Mouse (Mus musculus): Measurements from ENCODE around the gene Eif4e2. TPM values are rescaled to one million over a fixed set of nuclear protein-coding genes. Genes with fewer than 3 reads are reported as not detected.

The Eif4e2 gene
- polyA plus RNA-seq (2015; fragmentation: Nextera tagmentation; extraction: Ambion mirVana): 69.4 and 73.3 TPM in 2 replicates

DNA sequence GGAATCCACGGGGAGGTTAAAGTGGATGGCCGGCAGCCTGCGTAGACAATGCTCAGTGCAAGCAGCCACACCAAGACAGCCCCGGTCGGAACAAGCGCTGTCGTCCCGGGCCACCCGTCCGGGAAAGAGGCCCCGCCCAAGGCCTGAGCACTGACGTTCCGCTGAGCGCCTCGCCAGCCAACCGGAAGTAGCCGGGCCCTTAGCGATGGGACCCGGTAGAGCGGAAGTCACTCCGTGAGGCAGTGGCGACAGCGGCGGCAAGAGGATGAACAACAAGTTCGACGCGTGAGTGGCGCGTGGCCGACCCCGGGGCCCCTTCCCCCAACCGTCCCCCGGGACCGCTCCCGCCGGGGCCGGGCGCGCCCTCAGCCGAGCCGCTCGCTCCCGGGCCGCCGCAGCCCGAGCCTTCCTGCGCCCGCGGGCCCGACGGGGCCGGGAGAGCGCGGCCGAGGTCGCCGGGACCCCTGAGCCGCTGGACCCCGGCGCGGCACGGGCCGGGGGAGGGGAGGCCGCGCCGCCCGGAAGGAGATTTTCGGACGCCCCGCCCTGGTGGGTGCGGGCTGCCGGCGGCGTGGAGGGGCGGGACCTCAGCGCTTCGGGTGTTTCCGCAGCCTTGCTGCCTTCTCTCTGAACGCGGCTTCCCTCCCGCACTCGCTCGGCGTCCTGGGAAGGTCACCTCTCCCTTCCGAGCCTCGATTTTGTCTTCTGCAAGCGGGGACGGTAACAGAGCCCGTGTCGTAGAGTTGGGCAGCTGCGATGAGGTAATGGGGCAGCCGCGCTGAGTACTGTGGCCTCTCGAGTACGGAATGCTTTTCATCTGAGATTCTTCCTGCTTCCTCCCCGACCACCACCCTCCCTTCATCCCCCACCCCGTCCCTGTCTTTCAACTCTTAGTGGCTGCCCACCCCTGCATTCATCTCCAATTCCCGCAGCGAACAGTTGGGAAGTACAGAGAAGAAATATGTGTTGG, at the start of gene Eif4e2:
Gene Eif4e2 (plus strand): TSS at position 180 of the 970 bp plus-strand sequence.
- WGBS (ENCODE audit: insufficient replicate concordance): under 1% methylated on average over 99 of the region's 99 CpGs
- Histone ChIP-seq H3K27me3 (peaks cover 2% of the 10 kb centered on the region; the same call in 1 of the 2 replicates), H3K9ac (peak within 1 kb of the TSS; percentile 100), H3K4me1 (replicated peaks) (peaks cover 46% of the 10 kb centered on the region), H3K36me3 (replicated peaks) (peaks cover 9% of the 10 kb centered on the region), H3K4me3 (replicated peaks) (peak within 1 kb of the TSS; percentile 99), H3K27ac (replicated peaks) (peak within 1 kb of the TSS; percentile 99), H3K9me3 (replicated peaks) (no peaks in the 10 kb centered on the region), H3K4me2 (peak within 1 kb of the TSS; percentile 87)
- ATAC-seq (ENCODE audit: insufficient read depth): peak; percentile 97

DNA sequence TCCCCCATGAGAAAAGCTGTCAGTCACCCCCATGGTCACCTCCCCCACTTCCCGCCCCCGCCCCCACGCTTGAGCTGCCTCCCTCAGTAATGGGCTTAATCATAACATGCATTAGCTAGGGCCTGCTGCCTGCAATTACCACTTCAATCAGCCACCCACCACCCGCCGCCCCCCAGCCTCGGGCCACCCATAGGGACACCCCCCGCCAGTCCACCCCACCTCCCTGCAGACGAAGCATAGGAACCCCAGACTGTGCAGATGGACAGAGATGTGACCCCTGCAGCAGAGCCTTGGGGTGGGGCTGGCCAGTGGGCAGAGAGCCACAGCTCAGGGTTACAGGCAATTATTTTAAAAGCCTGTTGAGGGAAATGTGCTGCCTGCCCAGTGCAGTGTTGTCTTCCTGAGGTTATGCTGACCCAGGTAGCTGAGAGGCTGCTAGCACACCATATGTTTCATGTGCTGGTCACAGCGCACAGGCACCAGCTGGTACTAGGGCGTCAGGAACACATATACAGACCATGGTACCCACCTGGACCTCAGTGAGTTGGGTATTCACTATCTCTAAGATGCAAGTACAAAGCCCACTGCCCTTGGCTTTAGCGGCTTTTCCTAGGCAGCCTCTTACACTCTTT, 49.4 kb upstream of the Eif4e2 start:
- 23% methylated on average over 11 of the region's 11 CpGs for WGBS (ENCODE audit: insufficient replicate concordance)
- Histone ChIP-seq H3K36me3 (replicated peaks) (no peaks in the 10 kb centered on the region), H3K4me3 (replicated peaks) (no peak overlapping the region), H3K27me3 (peaks cover 63% of the 10 kb centered on the region), H3K27ac (replicated peaks) (no peak overlapping the region), H3K4me2 (no peak overlapping the region), H3K4me1 (replicated peaks) (no peaks in the 10 kb centered on the region), H3K9me3 (replicated peaks) (no peaks in the 10 kb centered on the region), H3K9ac (no peak overlapping the region)
- ATAC-seq (ENCODE audit: insufficient read depth): no peak

DNA sequence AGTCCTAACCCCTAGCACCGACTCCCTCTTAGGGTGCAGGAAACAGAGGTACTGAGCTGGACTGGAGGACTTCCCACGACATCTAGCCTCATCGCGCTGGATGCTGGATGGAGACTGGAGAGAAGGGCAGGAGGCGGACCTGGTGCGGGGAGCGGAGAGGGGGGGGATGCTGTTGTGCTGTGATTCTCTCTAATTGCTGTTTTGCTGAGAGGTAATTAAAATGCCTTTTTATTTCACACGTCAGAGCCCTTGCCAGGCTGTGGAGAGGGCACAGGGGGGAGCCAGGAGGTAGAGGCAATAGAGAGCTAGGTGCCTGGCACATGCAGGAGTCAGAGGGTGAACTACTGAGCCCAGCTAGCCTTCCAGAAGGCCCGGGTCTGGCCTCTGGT, 48.9 kb upstream of the Eif4e2 start:
- H3K27me3 ChIP-seq: peaks cover 68% of the 10 kb centered on the region
- H3K36me3 ChIP-seq (replicated peaks): no peaks in the 10 kb centered on the region
- no peak overlapping the region for H3K9ac ChIP-seq
- H3K4me3 ChIP-seq (replicated peaks): no peak overlapping the region
- H3K4me1 ChIP-seq (replicated peaks): no peaks in the 10 kb centered on the region
- no peaks in the 10 kb centered on the region for H3K9me3 ChIP-seq (replicated peaks)
- no peak overlapping the region for H3K4me2 ChIP-seq
- ATAC-seq (ENCODE audit: insufficient read depth): no peak
- no peak overlapping the region for H3K27ac ChIP-seq (replicated peaks)
- WGBS (ENCODE audit: insufficient replicate concordance): 41% methylated on average over 9 of the region's 9 CpGs

DNA sequence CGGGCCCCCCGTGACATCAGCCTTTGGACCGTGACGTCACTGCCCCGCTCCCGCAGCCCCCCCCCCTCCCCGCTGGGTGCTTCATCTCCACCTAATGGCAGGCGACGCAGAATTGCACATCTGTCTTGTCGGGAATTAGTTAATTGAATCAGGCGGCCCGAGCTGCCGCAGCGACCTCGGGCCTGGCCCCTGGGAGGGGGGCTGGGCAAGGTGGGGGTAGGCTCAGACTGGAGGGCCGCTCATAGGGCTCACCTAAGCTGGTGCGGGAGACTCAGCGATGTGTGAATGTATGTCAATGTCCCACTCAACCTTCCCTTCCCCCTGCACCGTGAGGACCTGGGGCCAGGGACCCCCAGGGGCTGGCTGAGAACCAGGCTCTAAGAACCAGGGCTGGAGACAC, 43.3 kb upstream of the Eif4e2 start:
- Histone ChIP-seq H3K4me1 (replicated peaks) (peaks cover 4% of the 10 kb centered on the region; the same call in 1 of the 2 replicates), H3K4me3 (replicated peaks) (no peak overlapping the region), H3K27me3 (peaks cover 69% of the 10 kb centered on the region), H3K27ac (replicated peaks) (no peak overlapping the region), H3K36me3 (replicated peaks) (no peaks in the 10 kb centered on the region), H3K9ac (no peak overlapping the region), H3K9me3 (replicated peaks) (no peaks in the 10 kb centered on the region), H3K4me2 (no peak overlapping the region)
- 20% methylated on average over 19 of the region's 19 CpGs for WGBS (ENCODE audit: insufficient replicate concordance)
- no peak for ATAC-seq (ENCODE audit: insufficient read depth)

DNA sequence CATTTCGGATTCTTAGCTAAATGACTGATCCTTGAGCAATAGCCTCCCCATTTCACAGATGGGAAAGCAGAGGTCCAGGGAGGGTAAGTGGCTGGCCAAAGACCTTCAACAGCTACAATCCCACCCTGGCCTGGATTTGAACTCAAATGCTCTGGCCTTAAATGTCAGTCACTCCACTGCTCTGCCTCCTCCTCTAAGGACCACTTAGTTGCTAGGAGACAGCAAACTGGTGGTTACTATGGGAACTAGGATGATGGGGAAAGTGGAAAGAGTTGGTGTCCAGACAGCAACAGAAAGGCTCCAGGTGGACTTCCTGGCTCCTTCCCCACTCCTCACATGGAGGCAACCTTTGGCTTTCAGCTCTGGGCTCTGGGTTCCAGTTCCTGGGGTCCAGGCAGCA, 42.4 kb upstream of the Eif4e2 start:
- no peaks in the 10 kb centered on the region for H3K9me3 ChIP-seq (replicated peaks)
- no peak for ATAC-seq (ENCODE audit: insufficient read depth)
- H3K27ac ChIP-seq (replicated peaks): no peak overlapping the region
- H3K4me1 ChIP-seq (replicated peaks): peaks cover 4% of the 10 kb centered on the region; the same call in 1 of the 2 replicates
- no peak overlapping the region for H3K4me2 ChIP-seq
- H3K4me3 ChIP-seq (replicated peaks): no peak overlapping the region
- H3K9ac ChIP-seq: no peak overlapping the region
- H3K27me3 ChIP-seq: peaks cover 61% of the 10 kb centered on the region
- 56% methylated on average over 1 of the region's 1 CpGs for WGBS (ENCODE audit: insufficient replicate concordance)
- H3K36me3 ChIP-seq (replicated peaks): no peaks in the 10 kb centered on the region

DNA sequence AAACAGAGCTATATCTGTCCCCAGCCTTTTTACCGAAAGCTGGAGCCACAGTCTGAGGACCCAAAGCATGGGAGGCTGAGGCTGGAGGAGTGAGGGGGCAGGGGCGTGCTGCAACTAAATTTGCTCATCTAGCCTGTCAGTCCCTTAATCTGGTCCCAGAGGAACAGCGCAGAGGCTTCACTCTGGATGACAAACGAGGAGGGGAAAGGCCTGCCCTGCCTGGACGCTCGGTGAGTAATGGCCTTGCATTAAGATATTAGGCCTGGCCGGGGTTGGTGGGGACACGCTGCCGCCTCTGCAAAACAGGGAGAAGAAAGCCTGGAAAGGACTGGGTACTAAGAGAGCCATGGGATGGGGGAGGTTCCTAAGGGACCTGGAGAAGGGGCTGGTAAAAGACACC, 41.4 kb upstream of the Eif4e2 start:
- peaks cover 52% of the 10 kb centered on the region for H3K27me3 ChIP-seq
- H3K9ac ChIP-seq: no peak overlapping the region
- peaks cover 4% of the 10 kb centered on the region; the same call in 1 of the 2 replicates for H3K4me1 ChIP-seq (replicated peaks)
- no peak overlapping the region for H3K27ac ChIP-seq (replicated peaks)
- H3K36me3 ChIP-seq (replicated peaks): no peaks in the 10 kb centered on the region
- no peak overlapping the region for H3K4me3 ChIP-seq (replicated peaks)
- no peak overlapping the region for H3K4me2 ChIP-seq
- no peak for ATAC-seq (ENCODE audit: insufficient read depth)
- 54% methylated on average over 9 of the region's 9 CpGs for WGBS (ENCODE audit: insufficient replicate concordance)
- H3K9me3 ChIP-seq (replicated peaks): no peaks in the 10 kb centered on the region

DNA sequence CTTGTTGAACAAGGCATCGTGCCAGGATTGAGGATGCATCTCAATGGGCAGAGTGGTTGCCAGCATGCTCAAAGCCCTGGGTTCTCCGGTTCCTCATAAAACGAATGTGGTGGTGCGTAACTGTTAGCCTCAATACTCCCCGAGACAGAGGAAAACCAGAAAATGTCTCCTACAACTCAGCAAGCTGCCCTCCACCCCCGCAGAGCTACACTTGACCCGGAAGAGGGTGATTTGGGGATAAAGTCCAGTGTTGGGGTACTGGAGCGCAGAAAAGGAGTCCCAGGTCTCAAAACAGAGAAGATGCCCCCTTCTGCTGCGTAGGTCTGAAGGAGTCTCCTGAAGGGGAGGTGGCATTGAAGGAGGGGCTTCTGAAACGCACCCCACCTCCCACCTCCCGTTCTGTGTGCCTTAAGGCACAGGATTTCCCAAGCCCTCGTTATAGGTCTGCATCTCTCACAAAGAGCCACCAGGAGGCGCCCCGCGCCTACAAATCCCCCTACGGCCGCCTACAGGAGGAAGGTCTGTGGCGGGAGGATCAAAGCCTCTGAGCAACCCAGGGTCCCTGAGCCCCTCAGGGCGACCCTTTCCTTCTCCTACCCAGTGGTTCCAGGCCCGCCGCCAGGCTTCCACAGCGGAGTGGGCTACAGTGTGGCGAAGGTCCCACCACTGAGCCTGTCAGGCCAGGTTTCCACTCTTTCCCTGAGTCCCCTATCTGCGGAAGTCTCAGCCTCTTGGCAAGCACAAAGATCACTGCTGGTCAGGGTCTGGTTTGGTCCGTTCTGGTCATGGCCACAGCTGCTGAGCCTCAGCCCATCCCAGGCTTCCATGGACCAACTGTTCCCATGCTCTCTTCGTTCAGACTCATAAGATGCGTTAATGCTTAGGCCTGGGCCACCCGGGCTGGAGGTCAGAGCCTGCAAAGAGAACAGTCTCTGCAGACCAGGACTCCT, 39.4 kb upstream of the Eif4e2 start:
- H3K4me2 ChIP-seq: peak overlapping the region; percentile 19
- H3K27me3 ChIP-seq: peaks cover 51% of the 10 kb centered on the region
- H3K9ac ChIP-seq: no peak overlapping the region
- no peak overlapping the region for H3K27ac ChIP-seq (replicated peaks)
- no peaks in the 10 kb centered on the region for H3K9me3 ChIP-seq (replicated peaks)
- no peaks in the 10 kb centered on the region for H3K36me3 ChIP-seq (replicated peaks)
- H3K4me3 ChIP-seq (replicated peaks): no peak overlapping the region
- 26% methylated on average over 28 of the region's 28 CpGs for WGBS (ENCODE audit: insufficient replicate concordance)
- peaks cover 4% of the 10 kb centered on the region; the same call in 1 of the 2 replicates for H3K4me1 ChIP-seq (replicated peaks)
- ATAC-seq (ENCODE audit: insufficient read depth): 0 out of 2 replicates have a peak, but pooled peaks have one; percentile 18

DNA sequence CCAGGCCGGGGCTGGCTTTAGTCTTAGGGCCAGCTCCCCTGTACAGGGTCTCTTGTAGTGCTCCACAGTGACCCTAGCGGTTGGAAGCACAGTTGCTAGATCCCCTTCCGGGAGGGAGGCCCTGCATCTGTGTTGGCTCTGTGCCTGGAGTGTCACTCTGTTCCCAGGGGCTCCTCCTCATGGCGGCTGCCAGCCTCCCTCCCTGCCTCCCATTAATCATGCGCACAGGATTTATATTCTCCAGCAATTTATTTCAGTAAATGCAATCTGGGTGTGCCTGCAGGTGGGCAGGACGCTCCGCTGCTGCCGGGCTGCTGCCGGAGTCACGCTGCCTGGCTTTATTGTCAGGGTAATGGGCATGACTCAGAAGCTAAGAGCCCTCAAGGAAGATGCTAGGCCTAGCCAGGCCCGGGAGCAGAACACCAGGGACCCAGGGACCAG, 37.8 kb upstream of the Eif4e2 start:
- Histone ChIP-seq H3K4me3 (replicated peaks) (no peak overlapping the region), H3K36me3 (replicated peaks) (no peaks in the 10 kb centered on the region), H3K27me3 (peaks cover 43% of the 10 kb centered on the region), H3K9ac (no peak overlapping the region), H3K4me2 (no peak overlapping the region), H3K4me1 (replicated peaks) (peaks cover 4% of the 10 kb centered on the region; the same call in 1 of the 2 replicates), H3K27ac (replicated peaks) (no peak overlapping the region), H3K9me3 (replicated peaks) (no peaks in the 10 kb centered on the region)
- no peak for ATAC-seq (ENCODE audit: insufficient read depth)
- WGBS (ENCODE audit: insufficient replicate concordance): 39% methylated on average over 11 of the region's 11 CpGs

DNA sequence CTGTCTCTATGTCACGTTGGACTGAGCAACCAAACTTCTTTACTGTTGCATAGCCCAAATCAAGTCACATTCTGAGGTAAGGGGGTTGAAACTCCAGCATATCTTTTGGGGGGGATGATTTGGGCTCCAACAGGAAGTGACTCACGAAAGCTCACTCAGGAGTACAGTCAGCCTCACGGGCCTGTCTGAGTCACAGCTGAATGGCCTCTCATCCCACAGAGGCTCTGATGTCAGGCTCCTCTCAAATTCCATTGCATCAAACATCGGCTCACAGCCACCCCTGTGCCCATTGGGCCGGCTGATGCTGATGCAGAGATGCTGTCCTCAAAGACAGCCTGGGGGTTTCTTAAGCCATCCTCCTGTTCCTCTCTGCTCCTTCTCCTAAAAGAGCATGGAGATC, 32.8 kb upstream of the Eif4e2 start:
- Histone ChIP-seq H3K4me1 (replicated peaks) (peaks cover 3% of the 10 kb centered on the region; the same call in 1 of the 2 replicates), H3K27me3 (peaks cover 64% of the 10 kb centered on the region), H3K9me3 (replicated peaks) (no peaks in the 10 kb centered on the region), H3K36me3 (replicated peaks) (no peaks in the 10 kb centered on the region), H3K9ac (no peak overlapping the region), H3K4me2 (no peak overlapping the region), H3K27ac (replicated peaks) (no peak overlapping the region), H3K4me3 (replicated peaks) (no peak overlapping the region)
- no peak for ATAC-seq (ENCODE audit: insufficient read depth)
- WGBS (ENCODE audit: insufficient replicate concordance): 22% methylated on average over 5 of the region's 5 CpGs

DNA sequence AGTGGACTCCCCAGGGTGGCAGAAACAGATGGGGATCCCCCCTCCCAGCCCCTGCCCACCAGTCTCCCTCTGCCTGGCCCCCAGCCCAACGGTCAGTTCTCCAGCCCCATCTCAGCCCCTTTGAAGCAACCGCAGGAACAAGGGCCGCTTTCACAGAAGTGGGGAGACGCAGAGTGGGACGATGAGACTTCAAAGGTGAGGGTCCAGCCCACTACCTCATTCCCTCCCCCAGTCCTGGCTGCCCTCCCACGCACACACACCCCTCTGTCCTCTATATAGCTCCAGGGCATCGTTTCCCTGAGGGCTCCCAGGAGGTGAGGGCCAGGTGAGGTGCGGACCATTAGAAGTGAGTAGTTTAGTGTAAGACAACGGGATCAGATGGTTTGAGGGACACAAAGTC, 30.7 kb upstream of the Eif4e2 start, which contains the start of gene Prss56:
Gene Prss56 (plus strand): TSS at position 301 of the 400 bp plus-strand sequence.
- H3K36me3 ChIP-seq (replicated peaks): no peaks in the 10 kb centered on the region
- peaks cover 6% of the 10 kb centered on the region; the same call in 1 of the 2 replicates for H3K4me1 ChIP-seq (replicated peaks)
- H3K4me2 ChIP-seq: no peak within 1 kb of the TSS
- H3K4me3 ChIP-seq (replicated peaks): no peak within 1 kb of the TSS
- WGBS (ENCODE audit: insufficient replicate concordance): 37% methylated on average over 9 of the region's 9 CpGs
- no peak within 1 kb of the TSS for H3K9ac ChIP-seq
- H3K9me3 ChIP-seq (replicated peaks): no peaks in the 10 kb centered on the region
- peaks cover 82% of the 10 kb centered on the region for H3K27me3 ChIP-seq
- no peak within 1 kb of the TSS for H3K27ac ChIP-seq (replicated peaks)
- ATAC-seq (ENCODE audit: insufficient read depth): no peak

Measured in liver, embryonic 15.5 days (tissue).